Mouse (Mus musculus): ENCODE data around the gene Hand2.

DNA sequence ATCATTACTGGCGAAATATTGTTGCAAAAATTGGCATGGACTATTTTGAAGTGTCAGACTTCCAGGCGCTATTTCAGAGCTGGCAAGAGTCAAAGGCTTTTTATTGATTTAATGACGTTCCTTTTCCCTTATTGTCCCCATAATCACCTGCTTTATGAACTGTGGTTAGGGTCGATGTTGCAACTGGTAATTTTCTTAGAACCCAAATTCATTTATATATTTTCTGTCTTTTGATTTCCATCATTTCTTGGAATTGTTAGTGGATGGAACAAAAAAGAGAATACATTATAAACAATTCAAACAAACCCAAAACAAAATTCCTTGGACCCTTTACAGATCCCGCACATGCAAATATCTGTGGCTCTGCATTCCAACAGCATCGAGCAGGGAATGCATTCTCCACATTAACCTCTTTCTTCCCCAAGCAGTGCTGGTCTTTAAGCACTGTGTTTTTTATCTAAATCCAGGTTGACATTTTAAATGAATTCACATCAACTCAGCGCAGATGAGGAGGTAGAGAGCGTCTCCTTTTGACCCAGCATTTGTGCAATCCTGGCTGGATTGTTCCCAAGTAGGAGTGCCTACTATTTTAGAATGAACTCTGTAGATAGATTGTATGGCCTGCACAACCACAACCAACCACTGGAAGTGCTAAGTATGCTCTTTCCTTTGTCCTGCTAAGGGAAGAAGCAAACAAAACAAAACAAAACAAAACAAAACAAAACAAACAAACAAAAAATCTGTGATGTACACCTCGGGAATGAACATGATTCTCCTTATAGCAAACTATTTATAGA is 35.9 kb downstream of the Hand2 start:
- TF ChIP-seq CTCF (IDR thresholded peaks at IDR 0.05; ENCODE audit: extremely low read depth, insufficient read depth, low read length) (no peak), POLR2A (IDR thresholded peaks at IDR 0.05; ENCODE audit: extremely low read depth, insufficient read depth, low read length) (no peak)

All from cortical plate, adult 2 months (tissue).